In the genomic region with DNA sequence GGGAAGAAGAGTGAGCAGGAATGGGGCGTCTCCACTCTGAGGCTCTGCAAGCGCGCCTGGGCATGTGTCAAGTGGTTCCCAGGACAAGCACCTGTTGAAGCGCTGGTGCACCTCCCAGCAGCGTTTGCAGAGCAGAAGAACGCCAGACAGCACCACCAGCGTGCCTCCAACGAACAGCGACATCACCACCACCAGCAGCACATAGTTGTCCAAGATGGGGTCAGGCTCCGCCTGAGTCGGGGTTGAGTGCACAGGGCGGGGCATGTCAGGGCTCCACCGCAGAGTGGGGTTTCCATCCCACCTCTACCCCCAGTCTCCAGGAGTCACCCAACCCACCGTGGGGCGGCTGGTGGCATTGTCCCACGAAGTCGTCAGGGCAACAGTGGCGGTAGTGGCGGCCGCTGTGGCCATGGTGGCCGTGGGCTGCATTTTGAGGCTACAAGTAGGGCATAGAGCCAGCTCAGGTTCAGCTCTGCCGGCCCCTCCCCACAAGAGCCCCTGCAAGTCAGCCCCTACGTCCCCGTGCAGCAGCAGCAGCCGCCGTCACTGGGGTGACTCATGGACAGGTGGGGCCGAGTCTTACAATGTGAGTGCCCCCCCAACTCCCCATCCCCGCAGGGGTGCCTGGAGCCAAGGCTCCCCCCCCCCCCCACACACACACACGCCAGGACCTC, we compare ENCODE assay signal across 8 mouse cellular contexts. TPM values are rescaled to one million over a fixed set of nuclear protein-coding genes. Genes with fewer than 3 reads are reported as not detected.
DNase-seq lines count a peak whose midpoint lies in the region; ATAC-seq and TF ChIP-seq lines count a peak whose summit lies in the region.

No protein-coding gene starts in this region.

- 0 out of 2 replicates have a peak, but pooled peaks have one; percentile 27 for TF ChIP-seq EP300 in lung, postnatal 0 days (IDR thresholded peaks at IDR 0.05)

- no peak overlapping the region for H3K27ac ChIP-seq in heart, embryonic 11.5 days (ENCODE audit: low read depth, low read length)
- H3K27ac ChIP-seq in hindbrain, embryonic 15.5 days (replicated peaks), result peak overlapping the region; percentile 97
- H3K27ac ChIP-seq in lung, postnatal 0 days (ENCODE audit: low read length), result peak overlapping the region; percentile 57
- peak overlapping the region; percentile 69 for H3K27ac ChIP-seq in stomach, embryonic 15.5 days

- no peak for TF ChIP-seq CTCF in lung, postnatal 0 days (IDR thresholded peaks at IDR 0.05)

- 7% methylated on average over 27 of the region's 29 CpGs for WGBS in heart, embryonic 11.5 days (ENCODE audit: insufficient replicate concordance)
- 4% methylated on average over 29 of the region's 29 CpGs for WGBS in hindbrain, embryonic 15.5 days
- WGBS in lung, postnatal 0 days, result 3% methylated on average over 26 of the region's 29 CpGs
- 5% methylated on average over 29 of the region's 29 CpGs for WGBS in stomach, embryonic 15.5 days

- DNase-seq in heart, postnatal 4 days, result no peak
- DNase-seq in ES-CJ7 (ENCODE audit: low read depth, low spot score), result peak; percentile 53
- peak; percentile 61 to 79 for DNase-seq in cerebellum, postnatal 14 days
- DNase-seq in lung, postnatal 0 days (ENCODE audit: low spot score), result peak; percentile 76
- no peak for DNase-seq in layer of hippocampus, adult 8-10 months (ENCODE audit: low spot score in 2 of 2)

- peaks cover 30% of the 10 kb centered on the region for H3K27me3 ChIP-seq in heart, embryonic 11.5 days (ENCODE audit: control insufficient read depth, insufficient read depth, low read length)
- H3K27me3 ChIP-seq in hindbrain, embryonic 15.5 days, result no peaks in the 10 kb centered on the region
- H3K27me3 ChIP-seq in lung, postnatal 0 days (replicated peaks; ENCODE audit: insufficient read depth, low read length), result peaks cover 15% of the 10 kb centered on the region
- H3K27me3 ChIP-seq in stomach, embryonic 15.5 days (replicated peaks), result peaks cover 16% of the 10 kb centered on the region

- H3K4me3 ChIP-seq in heart, embryonic 11.5 days (ENCODE audit: low read depth, low read length), result peak overlapping the region; percentile 65
- H3K4me3 ChIP-seq in hindbrain, embryonic 15.5 days, result peak overlapping the region; percentile 77
- peak overlapping the region; percentile 23 for H3K4me3 ChIP-seq in lung, postnatal 0 days (ENCODE audit: low read depth, low read length)
- peak overlapping the region; percentile 63 for H3K4me3 ChIP-seq in stomach, embryonic 15.5 days (replicated peaks)

- no peaks in the 10 kb centered on the region for H3K9me3 ChIP-seq in heart, embryonic 11.5 days (replicated peaks; ENCODE audit: control insufficient read depth, low read length)
- no peaks in the 10 kb centered on the region for H3K9me3 ChIP-seq in hindbrain, embryonic 15.5 days
- H3K9me3 ChIP-seq in lung, postnatal 0 days (ENCODE audit: low read length), result no peaks in the 10 kb centered on the region
- H3K9me3 ChIP-seq in stomach, embryonic 15.5 days, result no peaks in the 10 kb centered on the region

- peaks cover 26% of the 10 kb centered on the region for H3K4me1 ChIP-seq in heart, embryonic 11.5 days (ENCODE audit: control insufficient read depth, insufficient read depth, low read length)
- peaks cover 52% of the 10 kb centered on the region for H3K4me1 ChIP-seq in hindbrain, embryonic 15.5 days (replicated peaks)
- H3K4me1 ChIP-seq in lung, postnatal 0 days (ENCODE audit: insufficient read depth, low read depth, low read length), result peaks cover 7% of the 10 kb centered on the region; the same call in 1 of the 2 replicates
- H3K4me1 ChIP-seq in stomach, embryonic 15.5 days, result peaks cover 37% of the 10 kb centered on the region

- H3K4me2 ChIP-seq in heart, embryonic 11.5 days, result peak overlapping the region; percentile 97
- peak overlapping the region; percentile 79 for H3K4me2 ChIP-seq in hindbrain, embryonic 15.5 days
- peak overlapping the region; percentile 98 for H3K4me2 ChIP-seq in lung, postnatal 0 days (replicated peaks; ENCODE audit: low read depth, low read length)
- H3K4me2 ChIP-seq in stomach, embryonic 15.5 days, result peak overlapping the region; percentile 99

- peak overlapping the region; percentile 2; the same call in 1 of the 2 replicates for H3K9ac ChIP-seq in heart, embryonic 11.5 days (ENCODE audit: low read depth, low read length)
- H3K9ac ChIP-seq in hindbrain, embryonic 15.5 days, result peak overlapping the region; percentile 96
- H3K9ac ChIP-seq in lung, postnatal 0 days (replicated peaks; ENCODE audit: low read depth), result no peak overlapping the region
- no peak overlapping the region for H3K9ac ChIP-seq in stomach, embryonic 15.5 days

- no peaks in the 10 kb centered on the region for H3K36me3 ChIP-seq in heart, embryonic 11.5 days (ENCODE audit: control insufficient read depth, insufficient read depth, low read length)
- H3K36me3 ChIP-seq in hindbrain, embryonic 15.5 days, result peaks cover 30% of the 10 kb centered on the region
- H3K36me3 ChIP-seq in lung, postnatal 0 days (ENCODE audit: insufficient read depth, low read length), result no peaks in the 10 kb centered on the region
- peaks cover 5% of the 10 kb centered on the region for H3K36me3 ChIP-seq in stomach, embryonic 15.5 days

- no peak for ATAC-seq in heart, embryonic 11.5 days (replicated peaks; ENCODE audit: insufficient number of reproducible peaks, low FRiP score, low TSS enrichment)
- no peak for ATAC-seq in hindbrain, embryonic 15.5 days (ENCODE audit: low FRiP score, low read depth)
- peak; percentile 25 for ATAC-seq in lung, postnatal 0 days
- ATAC-seq in stomach, embryonic 15.5 days (ENCODE audit: insufficient read depth, low FRiP score, low read depth), result no peak

RNA-seq across cellular contexts. Expression of gene Atp5d, which starts 1.3 kb away (rescaled TPM):
- polyA plus RNA-seq in heart, embryonic 11.5 days (2014; fragmentation: Nextera tagmentation; extraction: Ambion mirVana), result 772 and 785 TPM in 2 replicates
- 1,000 to 10,000 TPM in 1 of 2 experiments, 100 to 1,000 TPM in 1; 966 to 1,003 TPM for total RNA-seq in heart, postnatal 4 days (2021)
- polyA plus RNA-seq in hindbrain, embryonic 15.5 days (2015; fragmentation: Nextera tagmentation; extraction: Ambion mirVana), result 503 and 517 TPM in 2 replicates
- 463 and 491 TPM in 2 replicates for polyA plus RNA-seq in lung, postnatal 0 days (2015; fragmentation: Nextera tagmentation; extraction: Ambion mirVana)
- 544 and 602 TPM in 2 replicates for polyA plus RNA-seq in stomach, embryonic 15.5 days (2015; fragmentation: Nextera tagmentation; extraction: Ambion mirVana)
- total RNA-seq in layer of hippocampus, adult 8-10 months (2022), result 100 to 1,000 TPM; 315 to 328 (median 323) TPM

RNA-seq across cellular contexts. Expression of gene Cbarp, which starts 3.5 kb away (rescaled TPM):
- polyA plus RNA-seq in heart, embryonic 11.5 days (2014; fragmentation: Nextera tagmentation; extraction: Ambion mirVana), result 2.5 and 2.7 TPM in 2 replicates
- total RNA-seq in heart, postnatal 4 days (2021), result 1 to 10 TPM; 3.7 to 5.1 TPM
- 61.4 and 71.3 TPM in 2 replicates for polyA plus RNA-seq in hindbrain, embryonic 15.5 days (2015; fragmentation: Nextera tagmentation; extraction: Ambion mirVana)
- 5.1 and 5.5 TPM in 2 replicates for polyA plus RNA-seq in lung, postnatal 0 days (2015; fragmentation: Nextera tagmentation; extraction: Ambion mirVana)
- 5.1 and 6.7 TPM in 2 replicates for polyA plus RNA-seq in stomach, embryonic 15.5 days (2015; fragmentation: Nextera tagmentation; extraction: Ambion mirVana)
- 100 to 1,000 TPM; 295 to 345 (median 308) TPM for total RNA-seq in layer of hippocampus, adult 8-10 months (2022)

RNA-seq across cellular contexts. Expression of gene Midn, which starts 11.0 kb away (rescaled TPM):
- 29.5 and 31.9 TPM in 2 replicates for polyA plus RNA-seq in heart, embryonic 11.5 days (2014; fragmentation: Nextera tagmentation; extraction: Ambion mirVana)
- total RNA-seq in heart, postnatal 4 days (2021), result 100 to 1,000 TPM; 145 to 163 TPM
- polyA plus RNA-seq in hindbrain, embryonic 15.5 days (2015; fragmentation: Nextera tagmentation; extraction: Ambion mirVana), result 22.6 and 26.0 TPM in 2 replicates
- 13.2 and 14.2 TPM in 2 replicates for polyA plus RNA-seq in lung, postnatal 0 days (2015; fragmentation: Nextera tagmentation; extraction: Ambion mirVana)
- polyA plus RNA-seq in stomach, embryonic 15.5 days (2015; fragmentation: Nextera tagmentation; extraction: Ambion mirVana), result 16.0 and 19.8 TPM in 2 replicates
- 10 to 100 TPM; 47.2 to 63.6 (median 58.0) TPM for total RNA-seq in layer of hippocampus, adult 8-10 months (2022)

RNA-seq across cellular contexts. Expression of gene Stk11, which starts 21.5 kb away (rescaled TPM):
- polyA plus RNA-seq in heart, embryonic 11.5 days (2014; fragmentation: Nextera tagmentation; extraction: Ambion mirVana), result 16.5 and 20.0 TPM in 2 replicates
- 10 to 100 TPM; 98.7 to 99.9 TPM for total RNA-seq in heart, postnatal 4 days (2021)
- 18.6 and 20.0 TPM in 2 replicates for polyA plus RNA-seq in hindbrain, embryonic 15.5 days (2015; fragmentation: Nextera tagmentation; extraction: Ambion mirVana)
- polyA plus RNA-seq in lung, postnatal 0 days (2015; fragmentation: Nextera tagmentation; extraction: Ambion mirVana), result 19.0 and 19.8 TPM in 2 replicates
- 16.9 and 19.2 TPM in 2 replicates for polyA plus RNA-seq in stomach, embryonic 15.5 days (2015; fragmentation: Nextera tagmentation; extraction: Ambion mirVana)
- total RNA-seq in layer of hippocampus, adult 8-10 months (2022), result 100 to 1,000 TPM in 1 of 4 experiments, 10 to 100 TPM in 3; 94.2 to 111 (median 96.5) TPM

RNA-seq across cellular contexts. Expression of gene Cirbp, which starts 28.7 kb away (rescaled TPM):
- 49.1 and 52.7 TPM in 2 replicates for polyA plus RNA-seq in heart, embryonic 11.5 days (2014; fragmentation: Nextera tagmentation; extraction: Ambion mirVana)
- 100 to 1,000 TPM; 163 to 193 TPM for total RNA-seq in heart, postnatal 4 days (2021)
- polyA plus RNA-seq in hindbrain, embryonic 15.5 days (2015; fragmentation: Nextera tagmentation; extraction: Ambion mirVana), result 295 and 319 TPM in 2 replicates
- 203 and 305 TPM in 2 replicates for polyA plus RNA-seq in lung, postnatal 0 days (2015; fragmentation: Nextera tagmentation; extraction: Ambion mirVana)
- 90.3 and 103 TPM in 2 replicates for polyA plus RNA-seq in stomach, embryonic 15.5 days (2015; fragmentation: Nextera tagmentation; extraction: Ambion mirVana)
- 100 to 1,000 TPM in 2 of 4 experiments, 10 to 100 TPM in 2; 75.7 to 148 (median 96.4) TPM for total RNA-seq in layer of hippocampus, adult 8-10 months (2022)

Comparison
In these comparisons a context has a peak if more than half of its experiments do, and no peak if none do; other contexts are left out.
1. H3K4me3 ChIP-seq: peak in every context shown above with its lines; median percentile 77 in hindbrain, embryonic 15.5 days; 65 in heart, embryonic 11.5 days; 63 in stomach, embryonic 15.5 days; 23 in lung, postnatal 0 days.
2. H3K9ac ChIP-seq: peak in heart, embryonic 11.5 days (single experiment) and hindbrain, embryonic 15.5 days (single experiment); none in lung, postnatal 0 days (single experiment) and stomach, embryonic 15.5 days (single experiment).
3. DNase-seq: peak in ES-CJ7 (single experiment), cerebellum, postnatal 14 days (2 of 2) and lung, postnatal 0 days (single experiment); none in heart, postnatal 4 days (single experiment) and layer of hippocampus, adult 8-10 months (0 of 2).
4. Peak in every context shown above with its lines, with median percentiles within 50 percentile points of each other: H3K4me2 ChIP-seq.